Mouse (Mus musculus) heart, postnatal 0 days (tissue): ENCODE results near the gene Pde1a.

Source experiments
- CTCF ChIP-seq: IDR thresholded peaks from 2 replicates; pipeline ENCODE4 v1.5.1; 2016; ENCODE audit warnings: antibody characterized with exemption, control low read depth, low read depth
- EP300 ChIP-seq: IDR thresholded peaks from 2 replicates; pipeline ENCODE4 v1.6.1; 2016; ENCODE audit warnings: antibody characterized with exemption, low read depth

- TF ChIP-seq CTCF, result no peak
- no peak for TF ChIP-seq EP300
These were observed 183.2 kb downstream of the Pde1a start for GRCm38 (mm10) chr2:79945898-79946675.
